Mouse (Mus musculus) left cerebral cortex, postnatal 4 days (tissue): Measurements from ENCODE around the gene Cnnm4. TPM values are rescaled to one million over a fixed set of nuclear protein-coding genes. Genes with fewer than 3 reads are reported as not detected.
A peak's percentile ranks its signal among the peaks of the same experiment; 100 is the strongest.

Experiments used
- DNase-seq: peaks from one replicate; pipeline ENCODE4 v3.0.0-alpha.2; 2022
- intact Hi-C: fragments of 180-260 bp; cut with DNase I; formaldehyde crosslinking; loops from one replicate; pipeline ENCODE4 v1.15.1; 2025
- total RNA-seq, 2 experiments: library from RNA; stranded (reverse); gene quantifications; 2 replicates each; pipeline ENCODE4 v1.2.3; 2021

Gene Cnnm4
- 10 to 100 TPM; 13.6 to 14.3 TPM for total RNA-seq

DNA sequence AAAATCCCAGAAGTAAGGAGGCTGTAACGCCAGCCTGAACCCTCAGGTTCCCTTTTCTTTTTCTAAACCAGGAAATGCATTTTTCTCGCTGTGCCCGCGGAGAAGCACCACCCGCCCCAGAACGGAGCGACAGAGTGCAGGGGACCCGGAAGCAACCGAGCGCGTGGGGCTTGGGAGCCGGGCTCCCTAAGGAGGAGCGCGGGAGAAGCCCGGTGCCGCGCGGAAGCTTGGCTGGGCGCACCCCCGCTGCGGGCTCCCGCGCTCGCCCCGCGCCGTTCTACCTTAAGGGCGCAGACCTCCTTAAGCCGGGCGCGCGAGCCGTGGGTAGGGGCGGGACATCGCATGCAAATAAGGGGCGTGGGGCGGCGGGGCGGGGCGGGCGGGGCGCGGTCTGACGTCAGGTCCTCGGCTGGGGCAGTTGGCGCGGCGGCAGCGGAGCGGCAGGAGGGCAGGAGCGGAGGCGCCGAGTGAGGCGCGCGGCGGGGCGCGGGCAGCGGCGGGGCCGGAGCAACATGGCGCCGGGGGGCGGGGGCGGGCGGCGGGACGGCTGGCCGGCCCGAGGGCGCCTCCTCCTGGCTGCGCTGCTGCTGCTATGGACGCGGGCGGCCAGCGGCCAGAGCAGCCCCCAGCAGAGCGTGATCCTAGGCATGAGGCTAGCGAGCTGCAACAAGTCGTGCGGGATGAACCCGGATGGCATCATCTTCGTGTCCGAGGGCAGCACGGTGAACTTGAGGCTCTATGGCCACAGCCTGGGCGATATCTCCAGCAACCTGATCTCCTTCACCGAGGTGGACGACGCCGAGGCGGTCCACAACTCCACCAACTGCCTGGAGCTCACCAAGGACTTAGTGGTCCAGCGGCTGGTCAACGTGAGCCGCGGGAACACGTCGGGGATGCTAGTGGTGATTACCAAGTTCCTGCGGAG lies at the start of gene Cnnm4:
Gene Cnnm4, plus strand, starts transcription at position 440 of the 925 bp plus-strand sequence.
- intact Hi-C loops: no loop called here
- DNase-seq: peak; percentile 89

DNA sequence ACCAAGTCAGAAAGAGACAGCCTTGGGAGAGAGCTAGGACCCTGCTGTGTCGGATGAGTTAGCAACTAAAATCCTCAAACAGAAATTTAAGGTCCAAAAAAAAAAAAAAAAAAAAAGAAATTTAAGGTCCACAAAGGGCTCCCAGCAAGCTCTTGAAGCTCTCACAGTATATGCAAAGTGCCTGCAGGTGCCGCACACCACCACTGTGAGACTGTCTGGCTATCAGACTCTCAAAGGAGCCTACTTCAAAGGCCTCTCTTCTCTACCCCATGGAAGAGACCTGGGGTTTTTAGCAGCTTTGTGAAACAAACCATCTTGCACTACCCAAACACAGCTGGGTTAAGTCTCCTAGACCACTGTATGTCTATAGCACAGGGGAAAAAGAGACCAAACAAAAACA lies 41.9 kb upstream of the Cnnm4 start:
- intact Hi-C loops: loop anchor here (10.0 kb wide), 1 partner anchor 85 kb away; no protein-coding TSS in a partner anchor
- no peak for DNase-seq

GRCm38 (mm10) chr1:36432999-36433398 lies 38.4 kb upstream of the Cnnm4 start:
- DNase-seq: no peak
- intact Hi-C loops: no loop called here

DNA sequence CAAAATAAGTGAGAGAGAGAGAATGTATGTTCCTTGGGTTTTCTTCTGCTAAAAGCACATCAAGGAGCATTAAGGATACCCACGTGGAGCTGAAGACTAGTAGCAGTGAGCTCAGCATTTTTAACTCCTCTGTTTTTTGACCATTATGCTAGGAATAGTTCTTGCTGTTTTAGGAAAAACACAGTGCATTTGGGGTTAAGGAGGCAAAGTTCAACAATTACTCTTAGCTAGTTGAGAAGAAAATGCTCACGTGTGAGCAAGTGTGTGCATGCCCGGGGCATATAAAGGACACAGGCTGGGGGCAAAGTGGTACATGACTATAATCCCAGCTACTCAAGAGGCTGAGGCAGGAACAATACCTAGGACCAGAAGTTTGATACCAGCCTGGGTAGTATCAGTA lies 37.8 kb upstream of the Cnnm4 start:
- intact Hi-C loops: no loop called here
- no peak for DNase-seq

DNA sequence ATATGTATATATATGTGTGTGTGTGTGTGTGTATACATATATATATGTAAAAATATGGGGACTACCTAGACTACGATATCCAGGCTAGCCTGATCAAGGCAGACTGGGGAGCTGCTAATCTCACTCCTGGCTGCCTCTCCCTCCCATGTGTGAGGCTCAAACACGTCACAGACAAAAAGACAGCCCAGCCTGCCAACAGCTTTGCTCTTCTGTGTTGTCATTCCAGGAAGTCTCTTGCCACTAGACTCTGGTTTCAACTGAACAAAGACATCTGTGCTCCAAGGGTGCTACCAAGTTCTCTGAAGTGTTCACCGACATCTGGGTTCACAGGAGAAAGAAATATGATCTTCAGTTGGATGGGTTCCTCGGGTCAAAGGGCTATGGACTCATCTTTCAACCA lies 36.3 kb upstream of the Cnnm4 start:
- intact Hi-C loops: no loop called here

DNA sequence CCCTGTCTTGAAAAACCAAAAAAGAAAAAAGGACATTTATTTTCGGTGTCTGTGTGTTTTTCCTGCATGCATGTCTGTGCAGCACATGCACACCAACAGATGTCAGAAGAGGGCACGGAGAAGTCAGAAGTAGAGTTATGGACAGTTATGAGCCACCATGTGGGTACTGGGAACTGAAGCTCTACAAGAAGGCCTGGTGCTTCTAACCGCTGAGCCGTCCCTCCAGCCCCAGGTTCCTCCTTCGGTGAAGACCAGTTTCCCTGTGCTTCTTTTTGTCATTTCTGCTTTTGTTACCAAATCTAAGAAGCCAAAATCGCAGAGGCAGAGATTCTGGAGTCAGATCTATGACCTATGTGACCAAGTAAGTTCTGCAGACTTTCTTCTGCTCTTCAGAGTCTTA lies 34.9 kb upstream of the Cnnm4 start:
- intact Hi-C loops: no loop called here
- DNase-seq: no peak

More for the DNA sequence above, 36.3 kb upstream of the Cnnm4 start:
- DNase-seq: no peak

GRCm38 (mm10) chr1:36437223-36437622 lies 34.2 kb upstream of the Cnnm4 start:
- no peak for DNase-seq
- intact Hi-C loops: no loop called here

GRCm38 (mm10) chr1:36441101-36441500 lies 30.3 kb upstream of the Cnnm4 start:
- intact Hi-C loops: loop anchor here (10.0 kb wide), 1 partner anchor 76 kb away; the partner anchor contains the start of gene Kansl3
- DNase-seq: no peak

- DNase-seq: peak; percentile 99
- intact Hi-C loops: loop anchor here (10.0 kb wide), 1 partner anchor 80 kb away; the partner anchor contains the start of gene Kansl3
Measured at GRCm38 (mm10) chr1:36444471-36445464, 26.7 kb upstream of the Cnnm4 start, which contains the start of gene Lman2l. TSS of gene Lman2l (minus strand) at chr1:36445271.

DNA sequence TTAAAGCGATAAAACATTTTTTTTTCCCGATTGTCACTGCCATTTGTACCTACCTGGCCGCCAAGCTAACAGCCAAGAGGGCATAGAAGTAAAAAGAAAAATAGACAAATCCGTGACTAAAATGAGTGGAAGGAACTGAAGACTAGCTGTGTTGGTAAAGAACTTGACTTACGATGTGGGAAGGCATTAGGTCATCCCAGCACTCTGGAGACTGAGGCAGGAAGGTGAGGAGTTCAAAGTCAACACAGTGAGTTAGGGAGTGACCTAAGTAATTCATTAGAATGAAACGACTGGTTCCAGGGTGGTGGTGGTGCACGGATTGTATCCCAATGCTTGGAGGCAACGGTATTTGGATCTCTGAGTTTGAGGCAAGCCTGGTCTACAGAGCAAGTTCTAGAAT lies 25.9 kb upstream of the Cnnm4 start:
- intact Hi-C loops: loop anchor here (10.0 kb wide), 1 partner anchor 81 kb away; the partner anchor contains the start of gene Kansl3

GRCm38 (mm10) chr1:36446106-36446824 lies 25.2 kb upstream of the Cnnm4 start:
- no peak for DNase-seq
- intact Hi-C loops: loop anchor here (10.0 kb wide), 1 partner anchor 81 kb away; the partner anchor contains the start of gene Kansl3

More for the DNA sequence above, 25.9 kb upstream of the Cnnm4 start:
- DNase-seq: no peak

DNA sequence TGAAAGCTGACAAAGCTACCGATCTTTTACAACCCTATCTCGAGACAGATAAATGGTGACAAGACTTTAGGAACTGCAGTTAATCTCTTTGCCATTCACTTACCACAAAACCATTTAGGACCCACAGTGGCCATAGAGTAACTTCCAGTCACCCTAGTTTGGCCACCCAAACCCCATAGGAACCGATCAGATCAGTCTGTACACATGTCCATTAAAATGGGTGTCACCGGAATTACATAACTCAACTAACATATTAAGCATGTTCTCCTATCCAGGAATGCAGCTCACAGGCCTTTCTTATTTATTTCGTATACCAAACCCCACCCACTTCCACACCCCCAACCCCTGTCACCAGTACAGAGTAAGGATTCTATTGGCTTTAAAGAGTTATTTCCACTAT lies 24.6 kb upstream of the Cnnm4 start:
- intact Hi-C loops: loop anchor here (10.0 kb wide), 1 partner anchor 82 kb away; the partner anchor contains the start of gene Kansl3
- DNase-seq: no peak

- DNase-seq: no peak
- intact Hi-C loops: no loop called here
Measured at GRCm38 (mm10) chr1:36454055-36454815, 17.2 kb upstream of the Cnnm4 start.

GRCm38 (mm10) chr1:36457388-36458014 lies 13.9 kb upstream of the Cnnm4 start:
- intact Hi-C loops: no loop called here
- DNase-seq: no peak

GRCm38 (mm10) chr1:36458169-36458568 lies 13.3 kb upstream of the Cnnm4 start:
- intact Hi-C loops: no loop called here
- no peak for DNase-seq

DNA sequence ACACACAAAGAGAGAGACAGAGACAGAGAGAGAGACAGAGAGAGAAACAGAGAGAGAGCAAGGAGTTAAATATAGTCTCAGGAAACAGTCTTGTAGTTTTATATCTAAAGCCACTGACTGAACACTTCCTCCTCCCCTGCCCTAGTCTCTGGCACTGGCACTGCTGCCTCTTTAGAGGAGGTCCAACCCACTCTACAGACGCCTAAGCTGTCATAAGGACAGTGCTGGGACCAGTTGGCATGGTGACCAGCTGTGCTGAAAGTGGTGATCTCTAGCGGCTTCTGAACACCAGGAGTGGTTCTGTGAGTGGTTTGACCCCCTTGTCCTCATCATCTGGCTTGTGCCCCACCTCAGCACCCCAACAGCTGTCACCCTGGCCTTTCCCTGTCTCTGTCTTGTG lies 9.6 kb upstream of the Cnnm4 start:
- DNase-seq: no peak
- intact Hi-C loops: no loop called here

DNA sequence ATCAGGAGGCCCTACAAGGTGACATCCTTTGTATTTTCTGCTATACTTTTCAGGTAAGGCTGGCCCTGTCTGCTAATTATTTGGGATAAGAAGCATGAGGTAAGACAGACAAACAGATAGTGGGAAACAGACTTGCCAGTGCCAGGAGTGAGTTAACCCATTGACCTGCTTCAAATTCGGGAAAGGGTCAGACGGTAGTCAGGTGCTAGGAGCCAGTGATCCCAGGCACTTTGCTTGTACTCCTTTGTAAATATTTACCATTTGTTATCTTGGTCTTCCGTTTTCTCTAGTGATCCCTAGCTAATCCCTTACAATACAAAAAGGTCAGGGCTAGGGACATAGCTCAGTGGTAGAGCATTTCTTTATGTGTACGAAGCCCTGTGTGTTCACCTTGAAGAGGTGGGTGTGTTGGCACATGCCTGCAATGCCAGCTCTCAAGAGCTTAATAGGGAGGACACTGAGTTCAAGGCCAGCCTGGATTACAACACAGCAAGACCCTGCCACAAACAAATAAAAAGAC lies 5.7 kb upstream of the Cnnm4 start:
- intact Hi-C loops: no loop called here

GRCm38 (mm10) chr1:36467446-36467845 lies 4.0 kb upstream of the Cnnm4 start:
- intact Hi-C loops: no loop called here
- DNase-seq: no peak

More for the DNA sequence above, 5.7 kb upstream of the Cnnm4 start:
- DNase-seq: no peak
